Mouse (Mus musculus) fibroblast of lung, adult 2 months (primary cell): ENCODE data around the gene Aoah.

Experiments used
- DNase-seq: peaks from one replicate; pipeline ENCODE4 v3.0.0-alpha.2; 2011; ENCODE audit warnings: low read depth

Gene Aoah

DNA sequence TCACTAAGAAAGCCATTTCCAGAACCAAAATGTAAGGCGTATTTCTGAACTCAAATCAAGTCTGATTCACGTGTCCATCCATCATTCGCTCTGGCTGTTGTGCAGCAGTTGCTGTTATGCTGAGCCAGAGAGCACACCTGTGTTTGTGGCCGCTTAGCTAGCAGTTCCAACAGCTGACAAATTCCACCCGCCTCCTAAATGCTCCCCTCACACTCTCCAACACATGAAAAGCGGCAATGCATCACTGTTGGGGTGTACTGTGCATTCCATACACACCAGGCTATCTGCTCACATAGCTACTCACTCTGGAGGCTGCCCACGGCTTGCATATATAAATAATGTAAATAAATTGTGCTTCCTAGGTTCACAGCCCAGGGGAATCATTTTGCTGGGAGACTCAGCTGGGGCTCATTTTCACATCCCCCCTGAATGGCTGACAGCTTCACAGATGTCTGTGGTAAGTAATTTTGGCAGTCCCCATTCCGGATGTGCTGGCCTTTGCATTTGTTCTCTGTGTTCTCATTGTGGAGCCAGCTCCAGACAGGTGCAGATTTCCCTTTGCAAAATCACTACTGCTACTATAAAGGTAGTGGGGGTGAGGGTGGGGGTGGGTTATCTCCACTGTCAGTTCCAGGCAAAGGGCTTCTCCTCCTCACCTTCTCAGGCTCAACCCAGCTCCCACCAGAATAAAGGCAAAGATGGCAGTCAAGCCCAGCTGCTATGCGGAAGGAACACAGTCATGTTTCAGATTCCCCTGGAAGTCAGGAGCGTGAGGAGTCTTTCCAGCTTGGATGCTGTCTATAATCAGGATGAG is 123.0 kb downstream of the Aoah start:
- no peak for DNase-seq

DNA sequence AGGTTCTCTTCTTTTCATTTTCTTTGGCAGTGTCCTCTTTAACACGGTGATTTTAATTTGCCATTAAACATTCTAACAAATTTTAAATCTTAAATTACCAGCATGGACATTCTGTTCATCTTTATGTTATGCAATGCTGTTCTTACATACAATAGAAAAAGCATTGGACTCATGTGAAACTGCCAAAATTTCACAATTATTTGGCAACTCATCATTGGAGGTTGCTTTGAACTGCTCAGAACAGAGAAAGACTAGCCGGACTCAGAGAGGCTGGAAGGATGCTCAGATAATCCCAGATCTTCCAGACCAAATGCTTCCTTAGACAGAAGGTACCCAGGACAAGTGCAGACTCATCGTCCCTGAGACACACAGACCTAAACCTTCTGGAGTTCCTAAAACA is 126.5 kb downstream of the Aoah start:
- no peak for DNase-seq

DNA sequence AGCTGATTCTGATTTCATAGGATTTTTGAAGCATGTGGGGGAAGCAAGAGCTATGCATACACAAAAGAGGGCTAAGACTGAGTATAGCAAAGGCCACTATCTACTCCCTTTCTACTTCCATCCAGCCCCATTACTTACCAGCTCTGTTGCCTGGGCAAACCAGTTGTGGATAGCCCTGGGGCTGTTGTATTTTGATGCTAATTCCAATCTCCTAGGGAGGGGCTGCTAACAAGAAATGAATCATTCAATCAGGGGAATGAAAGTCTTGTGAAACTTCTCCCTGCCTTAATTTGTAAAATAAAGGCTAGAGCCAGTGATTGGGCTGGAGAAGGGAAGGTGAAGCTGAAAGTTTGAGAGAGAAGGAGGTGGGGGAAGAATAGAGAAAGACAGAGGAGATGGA is 142.1 kb downstream of the Aoah start:
- no peak for DNase-seq

DNA sequence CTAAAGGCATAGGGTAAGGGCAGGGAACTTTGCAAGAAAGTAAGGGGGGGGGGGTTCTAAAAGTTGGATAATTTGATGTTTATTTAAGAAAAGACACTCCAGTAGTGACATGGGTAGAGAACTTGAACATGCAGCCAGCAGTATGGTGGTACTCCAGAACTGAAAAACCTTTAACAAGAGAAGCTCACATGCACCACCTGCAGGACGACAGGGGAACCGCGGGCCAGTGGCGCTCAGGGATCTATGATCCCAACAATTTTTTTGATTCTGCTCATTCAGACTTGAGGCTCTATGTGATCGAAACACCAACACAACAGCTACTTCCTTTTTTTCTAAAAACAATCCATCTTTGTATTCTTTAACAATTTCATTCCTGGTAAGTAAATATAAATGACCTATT is 143.5 kb downstream of the Aoah start:
- no peak for DNase-seq

DNA sequence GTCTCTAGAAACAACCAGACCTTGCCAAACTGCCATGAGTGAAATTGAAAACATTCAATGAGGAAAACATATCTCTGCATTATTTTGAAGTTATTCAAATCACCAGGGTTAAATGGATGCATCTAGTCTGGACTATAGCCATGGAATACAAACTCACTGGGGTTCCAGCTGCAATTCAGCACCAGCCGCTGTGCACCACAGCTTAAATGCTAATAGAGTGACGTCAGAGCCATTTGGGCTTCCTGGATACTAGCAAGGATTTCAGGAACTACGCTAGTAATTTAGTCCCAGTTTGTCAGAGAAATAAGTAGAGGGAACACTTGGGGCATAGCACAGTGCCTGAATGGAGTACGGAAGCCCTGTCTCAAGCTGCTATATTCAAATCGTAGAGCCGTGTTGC is 145.2 kb downstream of the Aoah start:
- no peak for DNase-seq

DNA sequence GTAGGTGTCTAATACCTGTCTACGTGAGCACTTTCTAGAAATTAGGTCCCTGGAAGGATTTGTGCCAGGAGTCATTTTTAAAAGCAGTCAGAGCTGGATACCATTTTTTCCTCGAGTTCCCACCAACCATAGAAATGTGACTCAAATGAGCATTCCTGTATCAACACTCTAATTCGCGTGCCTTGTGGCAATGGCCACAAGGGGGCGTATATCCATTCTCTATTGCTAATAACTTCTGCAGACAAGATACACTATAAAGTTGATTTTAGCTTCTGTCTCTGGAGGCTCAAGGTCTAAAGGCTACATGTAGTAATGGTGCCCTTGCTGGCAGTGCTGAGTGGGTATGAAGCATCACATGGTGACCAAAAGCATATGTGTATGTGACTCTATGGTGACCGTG is 146.5 kb downstream of the Aoah start:
- no peak for DNase-seq

DNA sequence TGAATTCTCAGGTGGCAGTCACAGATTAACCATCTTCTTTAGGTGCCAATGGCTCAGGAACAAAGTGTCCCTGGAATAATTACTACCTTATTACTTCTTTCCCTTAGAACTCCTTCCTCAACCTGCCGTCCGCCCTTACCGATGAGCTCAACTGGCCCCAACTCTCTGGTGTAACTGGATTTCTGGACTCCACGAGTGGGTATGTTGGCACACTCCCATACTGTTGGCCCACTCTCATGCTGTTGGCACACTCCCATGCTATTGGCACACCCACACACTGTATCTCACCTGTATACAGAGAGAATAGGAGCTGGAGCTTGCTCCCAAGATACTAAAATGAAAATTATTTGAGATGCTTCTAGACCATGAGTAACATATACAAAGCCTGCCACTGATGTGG is 147.8 kb downstream of the Aoah start:
- DNase-seq = no peak

DNA sequence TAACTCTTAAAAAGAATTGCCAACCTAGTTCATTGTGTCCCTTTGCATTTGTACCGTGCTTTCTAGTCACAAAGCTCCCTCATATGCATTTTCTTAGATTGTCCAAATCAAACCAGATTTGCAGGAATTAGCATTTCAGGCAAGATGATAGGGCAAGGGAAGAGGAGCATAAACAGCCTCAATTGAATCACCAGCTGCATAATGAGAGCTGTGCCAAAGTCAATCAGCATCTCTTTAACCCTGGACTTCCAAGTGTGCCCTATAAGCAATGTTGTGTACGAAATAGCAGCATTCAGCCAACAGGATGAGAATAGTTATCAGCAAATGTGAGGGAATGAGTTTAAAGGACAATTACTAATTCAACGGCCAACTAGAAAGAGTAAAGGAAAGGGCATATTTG is 169.2 kb downstream of the Aoah start:
- no peak for DNase-seq

DNA sequence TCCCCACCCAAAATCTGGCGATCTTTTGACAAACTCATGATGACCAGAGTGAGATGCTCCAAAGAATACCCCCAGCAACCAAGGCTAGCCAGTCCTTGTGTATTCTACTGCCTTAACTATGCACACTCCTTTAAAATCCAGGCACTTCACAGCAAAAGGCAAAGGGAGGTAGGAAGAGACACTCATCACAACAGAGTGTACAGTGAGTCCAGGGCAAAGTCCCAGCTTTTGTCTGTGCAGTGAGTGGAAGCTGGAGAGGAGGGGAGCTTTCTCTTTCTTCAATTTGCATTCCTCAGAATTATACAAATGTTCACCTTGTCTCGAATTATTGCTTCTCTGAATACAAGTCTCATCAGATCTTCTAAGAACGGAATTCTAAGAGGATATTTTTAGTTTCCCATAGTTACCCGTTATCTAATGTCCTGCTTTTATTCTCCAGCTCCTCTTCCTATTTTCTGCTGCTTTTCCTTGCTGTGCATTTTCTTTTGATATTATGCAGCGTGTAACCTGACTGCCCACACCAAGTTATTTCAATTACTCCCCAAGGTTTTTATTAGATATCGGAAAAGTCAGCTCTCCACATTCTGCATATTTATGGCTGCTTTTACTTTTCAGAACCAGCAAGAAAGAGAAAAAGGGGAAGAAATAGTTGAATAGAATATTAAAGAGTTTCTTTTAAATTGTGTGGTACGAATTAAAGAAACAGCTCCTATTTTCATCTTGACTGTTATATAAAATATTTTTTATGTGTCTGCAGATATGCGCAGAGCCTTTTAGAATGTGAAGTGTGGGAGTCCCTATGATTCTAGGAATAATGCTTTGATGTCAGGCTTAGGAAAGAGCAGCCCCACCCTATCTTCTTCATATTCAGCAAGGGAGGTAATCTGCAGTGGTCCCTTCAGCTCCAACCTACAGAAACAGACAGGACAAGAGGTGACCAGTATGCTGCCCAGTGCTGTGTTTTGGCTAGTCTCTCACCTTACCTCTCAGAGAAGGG is 187.6 kb downstream of the Aoah start:
- no peak for DNase-seq

DNA sequence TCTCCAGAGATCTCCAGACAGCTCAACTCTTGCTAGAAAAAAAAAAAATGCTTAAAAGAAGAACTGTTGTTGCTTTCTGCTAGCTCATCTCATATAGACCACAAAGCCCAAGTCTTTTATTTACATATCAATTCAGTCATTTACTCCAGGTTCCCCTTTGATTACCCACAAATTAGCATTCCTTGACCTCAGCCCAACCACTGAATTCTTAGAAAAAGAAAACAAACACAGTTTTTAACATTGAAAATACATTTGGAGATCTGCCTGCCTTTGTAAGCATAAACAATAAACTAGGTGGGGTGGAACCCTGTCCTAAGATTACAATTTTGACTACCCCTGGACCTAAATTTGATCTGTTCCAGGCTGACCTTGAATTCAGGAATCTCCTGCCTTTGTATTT is 191.6 kb downstream of the Aoah start:
- DNase-seq = no peak

DNA sequence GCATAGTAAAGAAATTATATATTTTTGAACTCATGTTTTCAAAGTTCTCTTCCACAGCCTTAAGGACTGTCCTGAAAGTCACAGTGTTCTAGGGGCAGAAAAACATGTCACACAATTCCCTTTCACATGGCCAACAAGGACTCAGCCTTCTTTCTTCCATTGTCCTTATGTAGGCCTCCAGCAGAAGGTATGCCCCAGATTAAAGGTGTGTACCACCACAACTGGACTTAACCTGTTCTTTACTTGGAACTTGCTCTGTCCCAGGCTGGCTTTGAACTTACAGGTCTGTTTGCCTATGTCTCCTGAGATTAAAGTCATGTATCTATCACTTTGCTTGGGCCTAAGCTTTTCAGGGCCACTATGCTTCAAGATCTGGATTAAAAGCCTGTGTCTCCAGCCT is 192.0 kb downstream of the Aoah start:
- no peak for DNase-seq

DNA sequence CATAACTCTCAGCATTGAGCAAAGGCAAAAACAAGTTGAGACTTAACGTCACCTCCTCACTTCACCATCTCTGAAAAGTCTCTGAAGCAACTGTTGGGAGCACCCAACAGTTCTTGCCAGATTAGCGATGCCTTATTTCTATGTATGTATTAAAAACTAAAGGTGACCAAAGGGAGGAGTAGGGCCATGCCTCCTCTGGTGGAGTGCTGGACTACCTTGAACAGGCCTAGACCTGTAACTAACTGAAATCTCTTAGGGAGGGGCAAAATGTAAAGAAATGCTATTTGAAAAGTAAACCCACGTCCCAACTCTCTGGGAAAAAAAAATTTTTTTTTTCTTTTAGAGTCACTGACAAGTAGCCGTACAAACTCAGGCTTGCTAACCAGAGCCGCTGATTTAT is 211.3 kb downstream of the Aoah start:
- DNase-seq = no peak

DNA sequence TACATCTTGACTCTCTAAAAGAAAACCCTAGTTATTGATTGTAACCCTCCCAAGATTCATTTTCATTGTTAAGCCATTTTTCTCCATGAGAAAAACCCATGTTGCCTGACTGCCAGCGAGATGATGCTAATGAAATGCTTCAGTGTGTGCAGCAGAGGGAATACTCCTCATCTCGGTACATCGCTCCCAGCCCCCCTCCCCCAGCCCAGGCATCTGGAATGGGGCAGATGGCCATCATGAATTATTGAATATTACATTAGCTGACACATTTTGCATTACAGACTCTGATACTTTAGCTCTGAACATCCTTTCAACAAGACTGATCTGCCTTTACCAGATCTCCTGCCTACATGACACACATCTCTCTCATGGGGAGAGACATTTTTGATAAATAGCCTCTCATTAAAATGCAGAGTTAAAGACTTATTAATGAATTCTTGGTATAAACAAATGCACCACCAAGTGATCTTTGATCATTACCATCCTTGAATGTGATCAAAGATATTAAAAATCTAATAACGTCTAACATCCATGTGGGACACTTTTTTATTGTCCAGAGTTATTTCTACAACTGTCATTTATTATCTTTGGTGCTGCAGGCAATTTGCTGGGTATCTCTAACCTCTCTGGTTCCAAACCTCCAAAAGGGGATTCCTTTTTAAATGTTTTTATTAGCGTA is 211.9 kb downstream of the Aoah start:
- no peak for DNase-seq

DNA sequence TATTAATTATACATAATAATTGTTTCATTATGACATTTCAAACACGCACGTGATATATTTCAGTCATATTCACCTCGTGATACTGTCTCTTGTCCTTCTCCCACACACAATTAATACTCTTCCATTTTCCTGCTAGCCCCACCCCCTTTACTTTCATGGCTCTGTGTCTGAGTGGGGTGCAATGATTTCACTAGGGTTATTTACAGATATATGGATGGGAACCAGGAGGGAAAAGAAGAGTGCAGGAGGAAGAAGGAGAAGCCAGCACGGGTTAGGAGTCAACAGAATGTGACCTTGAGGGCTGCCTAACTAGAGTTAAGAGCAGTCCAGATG is 212.4 kb downstream of the Aoah start:
- no peak for DNase-seq

DNA sequence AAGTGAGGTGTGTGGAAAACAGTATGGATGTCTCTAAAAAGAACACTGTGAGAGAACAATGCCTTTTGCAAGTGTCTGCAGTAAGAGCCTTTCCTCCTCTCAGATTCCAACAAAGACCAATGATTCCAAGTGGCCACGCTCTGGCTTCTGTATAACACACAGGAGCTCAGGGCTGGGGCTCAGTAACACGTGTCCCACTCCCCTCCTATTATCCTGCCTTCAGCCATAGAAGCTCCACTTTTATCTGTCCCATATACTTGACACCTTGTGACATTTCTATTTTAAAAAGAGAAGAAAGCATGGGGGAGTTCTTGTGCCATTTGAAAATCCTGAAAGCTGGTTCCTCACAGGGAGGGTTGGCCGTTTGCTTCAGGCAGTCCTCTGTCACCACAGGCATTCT is 219.7 kb downstream of the Aoah start:
- DNase-seq = no peak

DNA sequence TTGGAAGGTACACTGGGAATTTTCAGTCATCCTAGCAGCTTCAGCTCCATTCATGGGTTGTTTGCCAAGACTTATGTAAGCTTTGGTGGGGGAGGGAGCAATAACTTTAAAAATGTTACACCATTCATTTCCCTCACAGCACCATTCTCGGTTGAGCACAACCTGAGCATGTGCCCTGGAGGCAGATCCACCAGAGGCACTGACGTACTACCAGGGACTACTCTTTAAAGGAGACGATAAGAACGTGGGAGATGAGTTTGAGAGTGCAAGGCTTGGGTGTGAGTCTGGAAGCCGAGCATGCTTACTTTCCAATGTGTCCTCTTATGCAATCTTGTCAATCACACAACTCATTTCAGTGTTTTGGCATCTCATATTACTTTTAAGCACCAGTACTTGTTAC is 230.9 kb downstream of the Aoah start:
- no peak for DNase-seq

DNA sequence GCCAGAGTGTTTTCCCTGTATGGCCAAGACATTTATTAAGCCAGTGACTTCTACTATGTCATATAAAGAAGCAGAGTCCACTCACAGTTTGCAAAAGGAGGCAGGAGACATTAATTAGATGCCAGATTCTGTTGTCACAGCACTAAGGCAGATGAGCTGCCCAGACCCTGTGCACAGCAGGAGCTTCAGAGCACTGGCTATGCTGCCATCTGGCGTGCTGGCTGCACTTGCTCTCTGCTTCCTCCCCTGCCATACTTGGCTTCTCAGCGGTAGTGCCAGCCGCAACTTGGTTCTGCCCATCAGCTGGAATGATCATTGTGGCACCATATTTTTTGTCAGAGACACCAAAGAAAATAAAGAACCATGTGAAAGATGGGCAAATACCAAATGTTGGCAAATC is 239.3 kb downstream of the Aoah start:
- no peak for DNase-seq

DNA sequence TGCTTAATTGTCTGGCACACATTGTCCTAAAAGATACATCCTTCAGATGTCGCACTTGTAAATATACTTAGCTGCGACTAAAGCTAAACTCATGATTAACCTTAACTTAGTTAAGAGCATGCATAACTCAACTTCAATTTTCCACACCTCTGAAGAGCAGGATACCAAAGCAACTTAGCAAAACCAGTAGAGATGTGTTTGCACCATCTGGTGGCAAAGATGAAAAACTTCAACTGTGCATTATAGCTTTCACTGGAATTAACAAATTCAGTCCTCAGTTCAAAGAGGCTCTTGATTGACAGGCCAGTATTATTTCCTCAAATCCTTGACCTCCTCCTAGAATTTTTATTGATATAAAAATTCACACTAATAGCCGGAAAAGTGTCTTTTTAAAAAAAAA is 241.1 kb downstream of the Aoah start:
- no peak for DNase-seq

DNA sequence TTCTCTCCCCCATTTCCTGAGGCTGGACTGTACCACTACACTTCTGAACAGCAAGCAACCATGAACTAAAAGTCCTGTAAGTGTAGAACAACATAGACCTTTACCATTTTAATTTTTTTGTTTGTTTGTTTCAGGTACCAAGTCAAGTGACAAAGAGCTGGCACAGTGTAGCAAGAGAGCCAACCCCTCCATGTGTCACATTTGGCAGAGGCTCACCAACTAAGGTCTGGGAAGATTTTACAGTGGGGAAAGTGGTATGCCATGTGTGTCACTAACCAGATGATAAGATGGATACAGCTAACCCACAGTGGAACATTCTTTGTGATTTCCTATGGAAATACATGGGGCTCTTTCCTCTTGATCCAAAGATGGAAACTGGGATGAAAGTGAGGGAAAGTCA is 242.1 kb downstream of the Aoah start:
- DNase-seq = no peak

DNA sequence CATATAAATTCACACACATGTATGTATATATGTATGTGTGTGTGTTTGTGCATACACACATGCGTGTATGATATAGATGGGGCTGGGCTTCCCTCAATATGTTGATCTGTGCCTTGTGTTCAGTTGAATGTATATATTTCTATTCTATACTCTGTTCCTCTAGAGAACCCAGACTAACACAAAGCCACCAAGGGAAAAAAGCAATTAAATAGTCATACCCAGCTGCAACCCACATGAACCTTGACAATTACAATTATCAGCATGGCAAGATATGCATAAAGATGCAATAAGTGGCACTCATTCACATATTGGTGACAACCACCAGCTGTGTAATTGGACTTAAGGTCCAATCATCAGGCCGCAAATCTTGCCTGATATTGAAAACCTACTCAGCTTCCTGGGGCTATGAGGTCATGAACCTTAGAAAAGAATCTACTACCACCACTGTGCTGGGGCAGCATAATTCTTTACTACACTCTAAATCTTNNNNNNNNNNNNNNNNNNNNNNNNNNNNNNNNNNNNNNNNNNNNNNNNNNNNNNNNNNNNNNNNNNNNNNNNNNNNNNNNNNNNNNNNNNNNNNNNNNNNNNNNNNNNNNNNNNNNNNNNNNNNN is 246.8 kb downstream of the Aoah start:
- no peak for DNase-seq

DNA sequence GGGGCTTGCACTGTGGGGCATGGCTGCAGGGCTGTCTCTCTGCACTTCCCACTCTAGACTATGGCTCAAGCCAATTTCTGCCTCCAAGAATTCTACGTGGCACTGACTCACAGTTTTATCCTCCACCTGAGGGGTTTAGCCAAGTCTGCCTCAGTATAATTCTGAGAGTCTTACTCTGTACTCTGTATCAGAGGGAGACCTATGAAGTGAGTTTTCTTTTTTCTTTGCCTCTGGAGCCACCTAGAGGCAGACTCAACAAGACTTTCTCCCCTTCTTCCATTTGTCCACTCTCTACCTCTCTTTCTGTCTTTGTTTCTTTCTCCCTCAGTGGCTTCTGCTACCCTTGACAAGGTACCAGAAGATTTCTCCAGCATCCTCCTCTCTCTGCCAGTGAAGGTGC is 256.2 kb downstream of the Aoah start:
- DNase-seq = no peak

DNA sequence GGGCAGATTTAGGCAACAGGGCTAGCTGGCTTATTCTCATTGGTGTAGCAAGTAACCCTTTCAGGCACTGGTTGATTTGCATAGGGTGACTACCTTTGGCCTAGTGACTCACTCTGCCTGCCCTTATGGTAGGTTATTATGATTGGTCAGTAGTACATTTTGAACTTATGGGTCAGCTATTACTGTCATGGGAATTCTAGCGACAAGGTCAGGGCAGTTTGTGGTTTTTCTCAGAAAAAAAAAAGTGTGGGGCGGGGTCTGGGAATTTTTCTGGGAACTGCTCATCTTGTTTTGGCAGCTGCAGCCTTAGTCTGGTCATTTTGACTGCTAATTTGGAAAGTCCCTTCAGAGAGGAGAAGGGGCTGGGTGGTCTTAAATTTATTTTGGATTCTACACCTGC is 272.1 kb downstream of the Aoah start:
- DNase-seq = no peak
